Mouse (Mus musculus): ENCODE data around the gene Lrrc75b. TPM values are rescaled to one million over a fixed set of nuclear protein-coding genes. Genes with fewer than 3 reads are reported as not detected.

Gene Lrrc75b
- total RNA-seq, 1 experiment, result 0.18 TPM

GRCm38 (mm10) chr10:75516038-75516723 lies 43.9 kb downstream of the Lrrc75b start:
- no peak for TF ChIP-seq CHD2 (IDR thresholded peaks at IDR 0.05; ENCODE audit: low read depth, low read length)
- no peak for TF ChIP-seq ZC3H11A (IDR thresholded peaks at IDR 0.05; ENCODE audit: borderline replicate concordance, low read depth, low read length)
- no peak for TF ChIP-seq ZNF384 (IDR thresholded peaks at IDR 0.05; ENCODE audit: low read depth, low read length)
- no peak for TF ChIP-seq MAFK (IDR thresholded peaks at IDR 0.05; ENCODE audit: insufficient read depth, low read depth, low read length)
- no peak for TF ChIP-seq HCFC1 (IDR thresholded peaks at IDR 0.05; ENCODE audit: borderline replicate concordance, insufficient read depth, low read length)
- H3K4me3 ChIP-seq (ENCODE audit: insufficient read depth in 1 of 2, low read depth in 1 of 2, low read length in 2 of 2, poor library complexity in 1 of 2, severe bottlenecking in 1 of 2), result peak overlapping the region; percentile 85 to 90; a peak in 2 of 4 replicates
- no peak overlapping the region for H3K27ac ChIP-seq (ENCODE audit: insufficient read depth, low read depth, low read length, poor library complexity, severe bottlenecking)
- peak overlapping the region; percentile 88; the same call in 1 of the 2 replicates for H3K9ac ChIP-seq (ENCODE audit: insufficient read depth, low read depth, low read length, poor library complexity, severe bottlenecking)
- in situ Hi-C loops (cut with MboI; ENCODE audit: low sequenced_read_pairs in 2 of 2, unreplicated experiment in 2 of 2), result no loop called here
- DNase-seq (ENCODE audit: low read depth, low spot score), result no peak
- peaks cover 20% of the 10 kb centered on the region for H3K36me3 ChIP-seq (ENCODE audit: control insufficient read depth, insufficient read depth, low read length, poor library complexity, severe bottlenecking)
- no peaks in the 10 kb centered on the region for H3K9me3 ChIP-seq (ENCODE audit: control insufficient read depth, insufficient read depth, low read depth, low read length)
- peaks cover 2 to 7% of the 10 kb centered on the region in 2 experiments; a peak in 2 of 4 replicates for H3K4me1 ChIP-seq (ENCODE audit: control insufficient read depth in 2 of 2, insufficient read depth in 2 of 2, low read length in 2 of 2, poor library complexity in 1 of 2)

GRCm38 (mm10) chr10:75515216-75516037 lies 44.7 kb downstream of the Lrrc75b start:
- H3K4me3 ChIP-seq (ENCODE audit: insufficient read depth in 1 of 2, low read depth in 1 of 2, low read length in 2 of 2, poor library complexity in 1 of 2, severe bottlenecking in 1 of 2), result no peak overlapping the region
- no peaks in the 10 kb centered on the region for H3K9me3 ChIP-seq (ENCODE audit: control insufficient read depth, insufficient read depth, low read depth, low read length)
- H3K4me1 ChIP-seq (ENCODE audit: control insufficient read depth in 2 of 2, insufficient read depth in 2 of 2, low read length in 2 of 2, poor library complexity in 1 of 2), result peaks cover 2 to 7% of the 10 kb centered on the region in 2 experiments; a peak in 2 of 4 replicates
- in situ Hi-C loops (cut with MboI; ENCODE audit: low sequenced_read_pairs in 2 of 2, unreplicated experiment in 2 of 2), result no loop called here
- no peak overlapping the region for H3K9ac ChIP-seq (ENCODE audit: insufficient read depth, low read depth, low read length, poor library complexity, severe bottlenecking)
- no peak overlapping the region for H3K27ac ChIP-seq (ENCODE audit: insufficient read depth, low read depth, low read length, poor library complexity, severe bottlenecking)
- no peak for DNase-seq (ENCODE audit: low read depth, low spot score)
- TF ChIP-seq CHD2 (IDR thresholded peaks at IDR 0.05; ENCODE audit: low read depth, low read length) (no peak), ZNF384 (IDR thresholded peaks at IDR 0.05; ENCODE audit: low read depth, low read length) (no peak), MAFK (IDR thresholded peaks at IDR 0.05; ENCODE audit: insufficient read depth, low read depth, low read length) (no peak), ZC3H11A (IDR thresholded peaks at IDR 0.05; ENCODE audit: borderline replicate concordance, low read depth, low read length) (no peak), HCFC1 (IDR thresholded peaks at IDR 0.05; ENCODE audit: borderline replicate concordance, insufficient read depth, low read length) (no peak)
- H3K36me3 ChIP-seq (ENCODE audit: control insufficient read depth, insufficient read depth, low read length, poor library complexity, severe bottlenecking), result peaks cover 16% of the 10 kb centered on the region

- peaks cover 2 to 7% of the 10 kb centered on the region in 2 experiments; a peak in 2 of 4 replicates for H3K4me1 ChIP-seq (ENCODE audit: control insufficient read depth in 2 of 2, insufficient read depth in 2 of 2, low read length in 2 of 2, poor library complexity in 1 of 2)
- in situ Hi-C loops (cut with MboI; ENCODE audit: low sequenced_read_pairs in 2 of 2, unreplicated experiment in 2 of 2), result no loop called here
- DNase-seq (ENCODE audit: low read depth, low spot score), result no peak
- no peak overlapping the region for H3K4me3 ChIP-seq (ENCODE audit: insufficient read depth in 1 of 2, low read depth in 1 of 2, low read length in 2 of 2, poor library complexity in 1 of 2, severe bottlenecking in 1 of 2)
- H3K27ac ChIP-seq (ENCODE audit: insufficient read depth, low read depth, low read length, poor library complexity, severe bottlenecking), result no peak overlapping the region
- no peak for TF ChIP-seq HCFC1 (IDR thresholded peaks at IDR 0.05; ENCODE audit: borderline replicate concordance, insufficient read depth, low read length)
- TF ChIP-seq ZC3H11A (IDR thresholded peaks at IDR 0.05; ENCODE audit: borderline replicate concordance, low read depth, low read length), result no peak
- TF ChIP-seq CHD2 (IDR thresholded peaks at IDR 0.05; ENCODE audit: low read depth, low read length), result no peak
- TF ChIP-seq MAFK (IDR thresholded peaks at IDR 0.05; ENCODE audit: insufficient read depth, low read depth, low read length), result no peak
- H3K9me3 ChIP-seq (ENCODE audit: control insufficient read depth, insufficient read depth, low read depth, low read length), result no peaks in the 10 kb centered on the region
- no peak overlapping the region for H3K9ac ChIP-seq (ENCODE audit: insufficient read depth, low read depth, low read length, poor library complexity, severe bottlenecking)
- H3K36me3 ChIP-seq (ENCODE audit: control insufficient read depth, insufficient read depth, low read length, poor library complexity, severe bottlenecking), result peaks cover 16% of the 10 kb centered on the region
Measured at GRCm38 (mm10) chr10:75514361-75514760, 45.8 kb downstream of the Lrrc75b start.

- no peak for TF ChIP-seq MAFK (IDR thresholded peaks at IDR 0.05; ENCODE audit: insufficient read depth, low read depth, low read length)
- no peak for DNase-seq (ENCODE audit: low read depth, low spot score)
- in situ Hi-C loops (cut with MboI; ENCODE audit: low sequenced_read_pairs in 2 of 2, unreplicated experiment in 2 of 2), result no loop called here
- H3K4me3 ChIP-seq (ENCODE audit: insufficient read depth in 1 of 2, low read depth in 1 of 2, low read length in 2 of 2, poor library complexity in 1 of 2, severe bottlenecking in 1 of 2), result no peak overlapping the region
- H3K9ac ChIP-seq (ENCODE audit: insufficient read depth, low read depth, low read length, poor library complexity, severe bottlenecking), result no peak overlapping the region
- no peaks in the 10 kb centered on the region for H3K9me3 ChIP-seq (ENCODE audit: control insufficient read depth, insufficient read depth, low read depth, low read length)
- no peak overlapping the region for H3K27ac ChIP-seq (ENCODE audit: insufficient read depth, low read depth, low read length, poor library complexity, severe bottlenecking)
- peaks cover 18% of the 10 kb centered on the region; the same call in 1 of the 2 replicates for H3K36me3 ChIP-seq (ENCODE audit: control insufficient read depth, insufficient read depth, low read length, poor library complexity, severe bottlenecking)
- peaks cover 0 to 3% of the 10 kb centered on the region in 2 experiments; a peak in 1 of 4 replicates for H3K4me1 ChIP-seq (ENCODE audit: control insufficient read depth in 2 of 2, insufficient read depth in 2 of 2, low read length in 2 of 2, poor library complexity in 1 of 2)
Measured at GRCm38 (mm10) chr10:75513306-75514067, 46.6 kb downstream of the Lrrc75b start.

Measured in ES-E14 (cell line).